Mouse (Mus musculus) embryonic stem cell, embryonic (primary cell): ENCODE results near the gene Iqcn.

Experiments
- CTCF ChIA-PET, 4 experiments: fragments of 300-600 bp in 2 of 4; fragments of 350-600 bp in 2 of 4; sonication (Branson Sonifier 250); formaldehyde crosslinking; loops; one replicate each; lab custom pipeline; 2022; ENCODE audit warnings: inconsistent platforms in 2 of 4; lab: Charles Lee
- POLR2A ChIA-PET, 4 experiments: fragments of 300-600 bp in 2 of 4; fragments of 350-600 bp in 2 of 4; sonication (Branson Sonifier 250); formaldehyde crosslinking; loops; one replicate each; lab custom pipeline; 2022; ENCODE audit warnings: antibody characterized with exemption in 4 of 4, inconsistent platforms in 1 of 4; lab: Charles Lee

Iqcn gene

GRCm38 (mm10) chr8:70766571-70767440, 63.5 kb downstream of the Iqcn start:
- POLR2A ChIA-PET, result interaction anchor here in 3 of 4 experiments (0.6 to 12.4 kb wide), 84 partner anchors 8 to 899 kb away, joined by 3 to 201 read pairs (median 5); partner anchors contain the start of genes Arrdc2 (in 3 of the 3), Jund (in 3 of the 3), Pik3r2 (in 3 of the 3) and Rab3a (in 3 of the 3)
- CTCF ChIA-PET, result interaction anchor here (0.6 to 3.9 kb wide), 20 partner anchors 9 to 239 kb away, joined by 3 to 27 read pairs (median 4); partner anchors contain the start of genes Arrdc2 (in 2 of the 4), Gm3336 (in 2 of the 4), Fkbp8 (in 1 of the 4) and Kxd1 (in 1 of the 4)
